Mouse (Mus musculus) brain, embryonic 14.5 days (tissue): ENCODE results near the gene Efr3b.

Experiments used
- CTCF ChIP-seq: fragments of 200-500 bp; IDR thresholded peaks from 2 replicates; pipeline ENCODE4 v1.5.1; 2012; ENCODE audit warnings: inconsistent platforms, mild to moderate bottlenecking, moderate library complexity, borderline replicate concordance; ENCODE audit not compliant: insufficient read depth, insufficient read length; ENCODE audit errors: extremely low read depth
- POLR2A ChIP-seq: fragments of 200-500 bp; IDR thresholded peaks from 2 replicates; pipeline ENCODE4 v1.6.1; 2012; ENCODE audit warnings: mild to moderate bottlenecking, inconsistent platforms, borderline replicate concordance; ENCODE audit not compliant: poor library complexity, insufficient read depth, insufficient read length, severe bottlenecking; ENCODE audit errors: extremely low read depth

DNA sequence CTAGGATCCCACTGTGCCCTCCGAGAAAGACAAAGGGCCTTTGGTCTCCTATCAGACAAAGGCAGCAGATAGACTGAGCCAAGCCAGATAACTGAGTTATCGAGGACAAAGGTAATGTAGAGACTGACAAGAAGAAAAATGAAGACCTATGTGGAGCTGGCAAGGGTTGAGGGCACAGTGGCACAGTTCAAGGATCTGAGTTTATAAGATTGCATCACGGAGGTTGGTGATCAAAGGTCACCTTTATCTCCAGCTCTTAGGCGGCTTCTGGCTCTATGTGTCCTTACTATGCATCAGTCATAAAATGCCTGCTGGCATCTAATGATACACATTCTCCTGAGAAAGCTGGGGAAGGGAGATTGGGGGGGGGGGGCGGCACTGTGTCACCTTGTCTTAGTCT, 2.6 kb downstream of the Efr3b start:
- no peak for TF ChIP-seq CTCF
- TF ChIP-seq POLR2A: no peak
